Mouse (Mus musculus): ENCODE measurements around the gene Ddah1. TPM values are rescaled to one million over a fixed set of nuclear protein-coding genes. Genes with fewer than 3 reads are reported as not detected.

The Ddah1 gene
- polyA plus RNA-seq, 1 experiment = not detected

GRCm38 (mm10) chr3:145823661-145824060 lies 65.2 kb downstream of the Ddah1 start:
- no peak for TF ChIP-seq GATA1 (IDR thresholded peaks at IDR 0.05; ENCODE audit: low read length)

- TF ChIP-seq GATA1 (IDR thresholded peaks at IDR 0.05; ENCODE audit: low read length) = no peak
Observed at GRCm38 (mm10) chr3:145825416-145826055, 67.1 kb downstream of the Ddah1 start.

- no peak for TF ChIP-seq GATA1 (IDR thresholded peaks at IDR 0.05; ENCODE audit: low read length)
Observed at GRCm38 (mm10) chr3:145827191-145828045, 68.9 kb downstream of the Ddah1 start.

GRCm38 (mm10) chr3:145828906-145829305 lies 70.4 kb downstream of the Ddah1 start:
- no peak for TF ChIP-seq GATA1 (IDR thresholded peaks at IDR 0.05; ENCODE audit: low read length)

- no peak for TF ChIP-seq GATA1 (IDR thresholded peaks at IDR 0.05; ENCODE audit: low read length)
Observed at GRCm38 (mm10) chr3:145833948-145834538, 75.6 kb downstream of the Ddah1 start.

GRCm38 (mm10) chr3:145838281-145838680 lies 79.8 kb downstream of the Ddah1 start:
- no peak for TF ChIP-seq GATA1 (IDR thresholded peaks at IDR 0.05; ENCODE audit: low read length)

- TF ChIP-seq GATA1 (IDR thresholded peaks at IDR 0.05; ENCODE audit: low read length) = no peak
Observed at GRCm38 (mm10) chr3:145841961-145842710, 83.7 kb downstream of the Ddah1 start.

GRCm38 (mm10) chr3:145843836-145844235 lies 85.4 kb downstream of the Ddah1 start:
- no peak for TF ChIP-seq GATA1 (IDR thresholded peaks at IDR 0.05; ENCODE audit: low read length)

GRCm38 (mm10) chr3:145844891-145845290 lies 86.4 kb downstream of the Ddah1 start:
- no peak for TF ChIP-seq GATA1 (IDR thresholded peaks at IDR 0.05; ENCODE audit: low read length)

GRCm38 (mm10) chr3:145846255-145846654 lies 87.8 kb downstream of the Ddah1 start:
- no peak for TF ChIP-seq GATA1 (IDR thresholded peaks at IDR 0.05; ENCODE audit: low read length)

- no peak for TF ChIP-seq GATA1 (IDR thresholded peaks at IDR 0.05; ENCODE audit: low read length)
Observed at GRCm38 (mm10) chr3:145852041-145852440, 93.6 kb downstream of the Ddah1 start.

GRCm38 (mm10) chr3:145852800-145853199 lies 94.3 kb downstream of the Ddah1 start:
- TF ChIP-seq GATA1 (IDR thresholded peaks at IDR 0.05; ENCODE audit: low read length) = no peak

- no peak for TF ChIP-seq GATA1 (IDR thresholded peaks at IDR 0.05; ENCODE audit: low read length)
Observed at GRCm38 (mm10) chr3:145853713-145854112, 95.2 kb downstream of the Ddah1 start.

GRCm38 (mm10) chr3:145854427-145854826 lies 96.0 kb downstream of the Ddah1 start:
- no peak for TF ChIP-seq GATA1 (IDR thresholded peaks at IDR 0.05; ENCODE audit: low read length)

- no peak for TF ChIP-seq GATA1 (IDR thresholded peaks at IDR 0.05; ENCODE audit: low read length)
Observed at GRCm38 (mm10) chr3:145855299-145855698, 96.8 kb downstream of the Ddah1 start.

- no peak for TF ChIP-seq GATA1 (IDR thresholded peaks at IDR 0.05; ENCODE audit: low read length)
Observed at GRCm38 (mm10) chr3:145858388-145858787, 99.9 kb downstream of the Ddah1 start.

Measured in G1E-ER4 (cell line).